Comparison of ENCODE assay signal across 23 mouse cellular contexts in the genomic region with DNA sequence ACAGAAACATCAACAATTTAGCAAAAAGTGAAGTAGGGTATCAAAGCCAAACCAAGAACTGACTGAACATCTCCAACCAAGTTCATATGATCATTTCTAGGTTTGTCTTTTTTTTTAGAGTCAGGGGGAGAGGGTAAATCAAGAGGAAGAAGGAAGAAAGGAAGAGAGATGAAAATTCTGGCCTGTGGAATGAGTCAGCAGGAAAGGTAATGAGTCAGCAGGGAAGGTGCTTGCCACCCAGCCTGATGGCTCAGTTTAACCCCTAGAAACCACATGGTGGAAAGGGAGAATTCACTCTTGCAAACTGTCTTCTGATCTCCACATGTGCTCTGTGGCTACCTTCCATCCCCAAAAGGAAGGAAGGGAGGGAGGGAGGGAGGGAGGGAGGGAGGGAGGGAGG. TPM values are rescaled to one million over a fixed set of nuclear protein-coding genes. Genes with fewer than 3 reads are reported as not detected.
DNase-seq lines count a peak whose midpoint lies in the region; TF ChIP-seq lines count a peak whose summit lies in the region.
"Had no signal": no experiment of that assay in that cellular context is flagged by ENCODE, and none has a peak within 500 bp of the region (broad histone marks: within the 10 kb centered on the region; RNA-seq: fewer than 3 reads in every experiment).

No protein-coding gene starts in this region.

- no peak for TF ChIP-seq POLR2A in MEL (IDR thresholded peaks at IDR 0.05; ENCODE audit: control insufficient read depth in 1 of 2, insufficient read depth in 1 of 2, low read depth in 1 of 2, low read length in 2 of 2, poor library complexity in 1 of 2)

- H3K79me2 ChIP-seq in MEL (ENCODE audit: control insufficient read depth, insufficient read depth, low read length, poor library complexity), result no peaks in the 10 kb centered on the region

- TF ChIP-seq CTCF in MEL (IDR thresholded peaks at IDR 0.05 in 2 of 3, conservative IDR thresholded peaks at IDR 0.05 in 1 of 3; ENCODE audit: control insufficient read depth in 1 of 3, insufficient read depth in 1 of 3, low read depth in 2 of 3, low read length in 3 of 3, poor library complexity in 1 of 3, severe bottlenecking in 1 of 3), result no peak

- DNase-seq in 3T3-L1 (ENCODE audit: low read depth, low spot score), result peak; percentile 71
- DNase-seq in 416B (ENCODE audit: low read depth), result peak; percentile 79
- DNase-seq in MEL (ENCODE audit: low read depth, low spot score), result peak; percentile 57
- DNase-seq in induced T-regulatory cell, adult 2 months (ENCODE audit: low read depth), result peak; percentile 22
- DNase-seq in embryo, embryonic 10 days (ENCODE audit: low spot score), result no peak
- DNase-seq in gastrocnemius, postnatal 4 days (ENCODE audit: low spot score in 2 of 2), result no peak
- no peak for DNase-seq in kidney, postnatal 14 days
- DNase-seq: adrenal gland, postnatal 36 days; cerebellum, adult 9-11 months; gastrocnemius, postnatal 25 days; heart, adult 18-20 months; kidney, adult 2 months; lung, postnatal 36 days; right cerebral cortex, postnatal 14 days; thymus, postnatal 4 days had no signal

- no peaks in the 10 kb centered on the region for H3K9me3 ChIP-seq in MEL (replicated peaks; ENCODE audit: insufficient read depth, low read length)
- H3K9me3 ChIP-seq: embryonic facial prominence, embryonic 13.5 days; forebrain, embryonic 10.5 days; forebrain, embryonic 15.5 days; hindbrain, embryonic 15.5 days; limb, embryonic 12.5 days; liver, embryonic 15.5 days; midbrain, embryonic 12.5 days had no signal

- H3K27me3 ChIP-seq in MEL (ENCODE audit: control insufficient read depth in 1 of 2, insufficient read depth in 2 of 2, low read length in 2 of 2), result no peaks in the 10 kb centered on the region
- H3K27me3 ChIP-seq: embryonic facial prominence, embryonic 13.5 days; forebrain, embryonic 15.5 days; hindbrain, embryonic 15.5 days; limb, embryonic 12.5 days; liver, embryonic 15.5 days; midbrain, embryonic 12.5 days had no signal

- H3K27ac ChIP-seq in MEL (ENCODE audit: control insufficient read depth, low read depth, low read length), result no peak overlapping the region
- H3K27ac ChIP-seq: embryonic facial prominence, embryonic 13.5 days; forebrain, embryonic 10.5 days; forebrain, embryonic 15.5 days; hindbrain, embryonic 15.5 days; left cerebral cortex, adult 2 months; limb, embryonic 12.5 days; liver, embryonic 15.5 days; midbrain, embryonic 12.5 days had no signal

- no peaks in the 10 kb centered on the region for H3K36me3 ChIP-seq in MEL (ENCODE audit: control insufficient read depth in 1 of 2, insufficient read depth in 2 of 2, low read length in 2 of 2)
- H3K36me3 ChIP-seq: liver, embryonic 15.5 days had no signal

- H3K4me1 ChIP-seq in MEL (ENCODE audit: control insufficient read depth in 1 of 2, insufficient read depth in 2 of 2, low read length in 2 of 2), result peaks cover 0 to 3% of the 10 kb centered on the region in 2 experiments; a peak in 1 of 4 replicates
- H3K4me1 ChIP-seq: embryonic facial prominence, embryonic 13.5 days; forebrain, embryonic 10.5 days; forebrain, embryonic 15.5 days; hindbrain, embryonic 15.5 days; limb, embryonic 12.5 days; liver, embryonic 15.5 days; midbrain, embryonic 12.5 days had no signal

- no peak overlapping the region for H3K9ac ChIP-seq in MEL (ENCODE audit: control insufficient read depth, low read depth, low read length, poor library complexity, severe bottlenecking)
- H3K9ac ChIP-seq: embryonic facial prominence, embryonic 13.5 days; forebrain, embryonic 15.5 days; hindbrain, embryonic 15.5 days; limb, embryonic 12.5 days; liver, embryonic 15.5 days; midbrain, embryonic 12.5 days had no signal

- TF ChIP-seq RAD21 in MEL (IDR thresholded peaks at IDR 0.05; ENCODE audit: low read depth, low read length), result no peak

- TF ChIP-seq EP300 in MEL (IDR thresholded peaks at IDR 0.05; ENCODE audit: low read depth in 1 of 2, low read length in 2 of 2), result 0 out of 4 replicates have a peak, but pooled peaks of 1 of the 2 experiments have one; percentile 24

- no peak overlapping the region for H3K4me3 ChIP-seq in MEL (ENCODE audit: control insufficient read depth in 1 of 2, insufficient read depth in 1 of 2, low read depth in 2 of 2, low read length in 2 of 2)
- H3K4me3 ChIP-seq: embryonic facial prominence, embryonic 13.5 days; forebrain, embryonic 10.5 days; forebrain, embryonic 15.5 days; hindbrain, embryonic 15.5 days; left cerebral cortex, adult 2 months; limb, embryonic 12.5 days; liver, embryonic 15.5 days; midbrain, embryonic 12.5 days had no signal

TF ChIP-seq in MEL, 35 proteins besides CTCF, POLR2A, EP300 and RAD21:
- 0 out of 2 replicates have a peak, but pooled peaks have one; percentile 65 for TF ChIP-seq JUND (IDR thresholded peaks at IDR 0.05; ENCODE audit: low read depth, low read length)
- TF ChIP-seq POLR2AphosphoS2 (IDR thresholded peaks at IDR 0.05; ENCODE audit: low read length), result no peak
- peak; percentile 56; the same call in 1 of the 2 replicates for TF ChIP-seq MAFK (IDR thresholded peaks at IDR 0.05; ENCODE audit: borderline replicate concordance, low read depth, low read length)
- no peak for TF ChIP-seq MXI1 (IDR thresholded peaks at IDR 0.05; ENCODE audit: low read depth, low read length)
- peak; percentile 48 for TF ChIP-seq ETS1 (IDR thresholded peaks at IDR 0.05; ENCODE audit: low read depth, low read length)
TF ChIP-seq in MEL: peak in this region for 3.

RNA-seq across cellular contexts. Expression of a gene that starts 46.6 kb away (rescaled TPM):
- 17.1 and 17.6 TPM in 2 replicates for total RNA-seq in MEL (2012; rRNA removed)
- polyA plus RNA-seq in MEL (2012; ENCODE audit: insufficient read depth in 1 of 2, insufficient read length in 2 of 2, low read depth in 1 of 2, low replicate concordance in 2 of 2, missing spikeins in 1 of 2), result 10 to 100 TPM; 13.0 to 25.4 TPM
- total RNA-seq in gastrocnemius, postnatal 4 days (2021), result 10 to 100 TPM; 43.4 to 51.8 TPM

Comparison
In these comparisons a context has a peak if more than half of its experiments do, and no peak if none do; other contexts are left out.
1. DNase-seq: peak in 3T3-L1 (single experiment), 416B (single experiment), MEL (single experiment) and induced T-regulatory cell, adult 2 months (single experiment); none in embryo, embryonic 10 days (single experiment), gastrocnemius, postnatal 4 days (0 of 2) and kidney, postnatal 14 days (single experiment).